Mouse (Mus musculus) neural tube, embryonic 14.5 days (tissue): ENCODE measurements around the gene Gm20518. TPM values are rescaled to one million over a fixed set of nuclear protein-coding genes. Genes with fewer than 3 reads are reported as not detected.

Experiments
- ATAC-seq: fragments of 200-750 bp; cut with Nextera tagmentation; 2 replicates; pipeline ENCODE4 v1.8.0; 2017; ENCODE audit warnings: low read depth, mild to moderate bottlenecking, moderate TSS enrichment, moderate library complexity
- H3K27ac ChIP-seq: fragments of 300-500 bp; sonication (generic); 2 replicates; pipeline ENCODE4 v1.5.1; 2014; ENCODE audit warnings: low read depth, mild to moderate bottlenecking, control low read depth, low read length, moderate library complexity, mixed read lengths
- H3K27me3 ChIP-seq: fragments of 300-500 bp; sonication (generic); 2 replicates; pipeline ENCODE4 v1.6.1; 2014; ENCODE audit warnings: low read length; ENCODE audit not compliant: control insufficient read depth, insufficient read depth
- H3K36me3 ChIP-seq: fragments of 300-500 bp; sonication (generic); 2 replicates; pipeline ENCODE4 v1.6.1; 2014; ENCODE audit warnings: low read length, mixed read lengths; ENCODE audit not compliant: control insufficient read depth, insufficient read depth
- H3K4me1 ChIP-seq: fragments of 300-500 bp; sonication (generic); 2 replicates; pipeline ENCODE4 v1.6.1; 2014; ENCODE audit warnings: low read length; ENCODE audit not compliant: control insufficient read depth, insufficient read depth
- H3K4me2 ChIP-seq: fragments of 300-500 bp; sonication (generic); 2 replicates; pipeline ENCODE4 v1.6.1; 2014; ENCODE audit warnings: mild to moderate bottlenecking, low read depth, low read length, control low read depth
- H3K4me3 ChIP-seq: fragments of 300-500 bp; sonication (generic); 2 replicates; pipeline ENCODE4 v1.5.1; 2014; ENCODE audit warnings: low read depth, low read length, control low read depth, mixed read lengths
- H3K9ac ChIP-seq: fragments of 300-500 bp; sonication (generic); replicated peaks from 2 replicates; pipeline ENCODE4 v1.6.1; 2014; ENCODE audit warnings: low read depth, mild to moderate bottlenecking, control low read depth, low read length, mixed read lengths
- H3K9me3 ChIP-seq: fragments of 300-500 bp; sonication (generic); 2 replicates; pipeline ENCODE4 v1.6.1; 2016; ENCODE audit warnings: low read length; ENCODE audit not compliant: control insufficient read depth
- WGBS: fragments of 180-500 bp; shearing (Covaris S2); extraction: QIAGEN DNeasy Blood & Tissue Kit; methylation state at CpG from one replicate; pipeline ENCODE4 v1.1.7; 2014; 5-methylcytosine and 5-hydroxymethylcytosine counted together
- polyA plus RNA-seq: library from polyadenylated mRNA; unstranded; fragments of >200 nt; fragmentation: Nextera tagmentation; extraction: Ambion mirVana; gene quantifications from 2 replicates; pipeline ENCODE4 v1.2.1, GENCODE M21; 2014

Gene Gm20518
- polyA plus RNA-seq, 1 experiment from 2014 or later = 0.36 TPM

DNA sequence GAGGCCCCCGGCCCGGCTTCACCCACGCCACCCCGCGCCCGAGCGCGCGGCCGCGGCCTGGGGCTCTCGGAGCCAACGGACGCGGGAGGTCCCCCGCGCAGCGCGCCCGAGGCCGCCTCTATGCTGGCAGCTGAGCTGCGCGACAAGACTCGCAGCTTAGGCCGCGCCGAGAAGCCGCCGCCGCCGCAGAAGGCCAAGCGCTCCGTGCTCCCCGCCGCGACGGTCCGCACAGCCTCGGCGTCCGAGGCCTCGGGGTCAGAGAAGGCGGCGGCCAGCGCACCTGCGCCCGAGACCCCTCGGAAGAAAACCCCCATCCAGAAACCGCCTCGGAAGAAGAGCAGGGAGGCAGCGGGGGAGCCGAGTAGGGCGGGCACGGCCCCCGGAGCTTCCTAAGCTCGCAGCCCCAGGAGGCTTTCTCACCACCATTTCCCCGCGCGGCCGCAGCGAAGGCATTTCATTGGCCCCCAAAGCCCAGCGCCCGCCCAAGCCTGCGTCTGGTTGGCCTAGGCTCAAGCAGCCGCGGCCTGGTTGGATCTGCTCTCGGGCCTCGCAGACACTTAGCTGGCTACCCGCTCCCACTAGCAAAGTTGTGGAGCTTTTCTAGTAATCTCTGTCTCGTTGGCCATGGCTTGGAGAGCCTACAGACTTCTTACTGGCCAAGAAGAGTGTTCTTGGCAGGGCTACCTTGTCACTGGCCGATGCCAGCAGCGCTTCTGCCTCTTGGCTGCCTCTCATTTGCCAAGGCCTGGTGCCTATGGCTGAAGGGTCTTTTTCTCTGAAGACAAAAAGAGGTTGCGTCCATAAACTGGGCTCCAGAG is 84.1 kb downstream of the Gm20518 start:
- peak; percentile 88 for ATAC-seq
- peak overlapping the region; percentile 92 for H3K4me2 ChIP-seq
- 2% methylated on average over 73 of the region's 73 CpGs for WGBS
- peaks cover 38% of the 10 kb centered on the region for H3K27me3 ChIP-seq
- H3K4me3 ChIP-seq = peak overlapping the region; percentile 57
- H3K4me1 ChIP-seq = peaks cover 32% of the 10 kb centered on the region
- no peaks in the 10 kb centered on the region for H3K9me3 ChIP-seq
- peak overlapping the region; percentile 77 for H3K9ac ChIP-seq
- H3K36me3 ChIP-seq = no peaks in the 10 kb centered on the region
- H3K27ac ChIP-seq = peak overlapping the region; percentile 81

GRCm38 (mm10) chr16:17806581-17807191 is 84.8 kb downstream of the Gm20518 start:
- ATAC-seq = peak; percentile 9

GRCm38 (mm10) chr16:17804982-17805381 is 86.5 kb downstream of the Gm20518 start:
- 14% methylated on average over 7 of the region's 7 CpGs for WGBS
- ATAC-seq = no peak
- H3K27me3 ChIP-seq = peaks cover 59% of the 10 kb centered on the region
- no peaks in the 10 kb centered on the region for H3K9me3 ChIP-seq
- no peaks in the 10 kb centered on the region for H3K36me3 ChIP-seq
- peaks cover 34% of the 10 kb centered on the region for H3K4me1 ChIP-seq
- peak overlapping the region; percentile 24 for H3K4me3 ChIP-seq
- peak overlapping the region; percentile 43; the same call in 1 of the 2 replicates for H3K4me2 ChIP-seq
- no peak overlapping the region for H3K9ac ChIP-seq
- no peak overlapping the region for H3K27ac ChIP-seq

More at GRCm38 (mm10) chr16:17806581-17807191, 84.8 kb downstream of the Gm20518 start:
- no peaks in the 10 kb centered on the region for H3K36me3 ChIP-seq
- peak overlapping the region; percentile 57 for H3K4me3 ChIP-seq
- peak overlapping the region; percentile 77 for H3K9ac ChIP-seq
- H3K27me3 ChIP-seq = peaks cover 46% of the 10 kb centered on the region
- H3K27ac ChIP-seq = peak overlapping the region; percentile 81
- peaks cover 34% of the 10 kb centered on the region for H3K4me1 ChIP-seq
- 1% methylated on average over 49 of the region's 50 CpGs for WGBS
- peak overlapping the region; percentile 92 for H3K4me2 ChIP-seq
- no peaks in the 10 kb centered on the region for H3K9me3 ChIP-seq

DNA sequence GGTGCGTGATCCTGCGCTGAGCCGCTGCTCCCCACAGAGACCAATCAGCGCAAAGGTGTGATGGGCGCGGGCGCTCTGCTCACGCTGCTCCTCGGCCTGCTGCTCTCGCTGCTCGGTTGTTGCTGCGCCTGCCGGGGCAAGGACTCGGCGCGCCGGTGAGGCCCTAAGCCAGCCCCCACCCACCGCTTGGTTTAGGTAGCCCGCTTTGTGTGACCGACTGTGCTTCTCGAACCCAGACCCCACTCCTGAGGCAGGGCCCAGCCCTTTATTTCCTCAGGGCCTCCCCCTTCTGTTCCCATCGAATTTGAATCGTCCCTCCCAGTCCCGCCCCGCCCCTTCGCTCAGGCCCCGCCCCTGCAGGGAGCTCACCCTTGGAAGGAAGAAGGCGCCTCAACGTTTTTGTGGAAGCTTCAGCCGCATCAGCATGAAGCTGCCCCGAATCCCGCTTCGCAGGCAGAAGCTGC is 87.0 kb downstream of the Gm20518 start:
- H3K27me3 ChIP-seq = peaks cover 64% of the 10 kb centered on the region
- no peak for ATAC-seq
- H3K4me2 ChIP-seq = peak overlapping the region; percentile 43
- H3K4me1 ChIP-seq = peaks cover 33% of the 10 kb centered on the region
- H3K9me3 ChIP-seq = no peaks in the 10 kb centered on the region
- H3K9ac ChIP-seq = no peak overlapping the region
- under 1% methylated on average over 33 of the region's 33 CpGs for WGBS
- no peaks in the 10 kb centered on the region for H3K36me3 ChIP-seq
- peak overlapping the region; percentile 24 for H3K4me3 ChIP-seq
- H3K27ac ChIP-seq = no peak overlapping the region

- peaks cover 29% of the 10 kb centered on the region for H3K4me1 ChIP-seq
- H3K27ac ChIP-seq = no peak overlapping the region
- ATAC-seq = no peak
- H3K4me2 ChIP-seq = peak overlapping the region; percentile 55
- 9% methylated on average over 33 of the region's 33 CpGs for WGBS
- peaks cover 71% of the 10 kb centered on the region for H3K27me3 ChIP-seq
- H3K4me3 ChIP-seq = peak overlapping the region; percentile 31
- no peaks in the 10 kb centered on the region for H3K36me3 ChIP-seq
- H3K9me3 ChIP-seq = no peaks in the 10 kb centered on the region
- no peak overlapping the region for H3K9ac ChIP-seq
Observed at GRCm38 (mm10) chr16:17803675-17804448, 87.6 kb downstream of the Gm20518 start.

GRCm38 (mm10) chr16:17802839-17803674 is 88.4 kb downstream of the Gm20518 start:
- Histone ChIP-seq H3K4me2 (peak overlapping the region; percentile 55), H3K27ac (no peak overlapping the region), H3K4me1 (peaks cover 35% of the 10 kb centered on the region), H3K36me3 (no peaks in the 10 kb centered on the region), H3K27me3 (peaks cover 77% of the 10 kb centered on the region), H3K9ac (peak overlapping the region; percentile 28), H3K9me3 (no peaks in the 10 kb centered on the region), H3K4me3 (peak overlapping the region; percentile 31)
- ATAC-seq = 0 out of 2 replicates have a peak, but pooled peaks have one; percentile 9
- 2% methylated on average over 83 of the region's 83 CpGs for WGBS

DNA sequence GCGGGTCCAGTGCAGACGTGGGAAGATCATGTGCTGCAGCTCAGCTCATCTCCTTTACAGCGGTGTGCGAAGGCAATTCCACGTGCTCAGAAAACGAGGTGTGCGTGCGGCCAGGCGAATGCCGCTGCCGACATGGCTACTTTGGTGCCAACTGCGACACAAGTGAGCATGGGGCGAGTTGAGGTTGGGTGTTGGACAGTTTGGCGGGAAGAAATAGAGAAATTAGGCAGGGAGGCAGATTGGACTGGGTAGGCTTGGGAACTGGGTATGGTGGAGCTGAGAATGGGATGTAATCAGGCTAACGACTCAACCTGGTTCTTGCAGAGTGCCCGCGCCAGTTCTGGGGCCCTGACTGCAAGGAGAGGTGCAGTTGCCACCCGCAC is 89.0 kb downstream of the Gm20518 start:
- H3K4me3 ChIP-seq = peak overlapping the region; percentile 31
- WGBS = 6% methylated on average over 18 of the region's 18 CpGs
- no peaks in the 10 kb centered on the region for H3K9me3 ChIP-seq
- H3K4me2 ChIP-seq = peak overlapping the region; percentile 55
- H3K36me3 ChIP-seq = no peaks in the 10 kb centered on the region
- H3K4me1 ChIP-seq = peaks cover 34% of the 10 kb centered on the region
- peaks cover 82% of the 10 kb centered on the region for H3K27me3 ChIP-seq
- H3K27ac ChIP-seq = no peak overlapping the region
- no peak for ATAC-seq
- H3K9ac ChIP-seq = peak overlapping the region; percentile 28; the same call in 1 of the 2 replicates

DNA sequence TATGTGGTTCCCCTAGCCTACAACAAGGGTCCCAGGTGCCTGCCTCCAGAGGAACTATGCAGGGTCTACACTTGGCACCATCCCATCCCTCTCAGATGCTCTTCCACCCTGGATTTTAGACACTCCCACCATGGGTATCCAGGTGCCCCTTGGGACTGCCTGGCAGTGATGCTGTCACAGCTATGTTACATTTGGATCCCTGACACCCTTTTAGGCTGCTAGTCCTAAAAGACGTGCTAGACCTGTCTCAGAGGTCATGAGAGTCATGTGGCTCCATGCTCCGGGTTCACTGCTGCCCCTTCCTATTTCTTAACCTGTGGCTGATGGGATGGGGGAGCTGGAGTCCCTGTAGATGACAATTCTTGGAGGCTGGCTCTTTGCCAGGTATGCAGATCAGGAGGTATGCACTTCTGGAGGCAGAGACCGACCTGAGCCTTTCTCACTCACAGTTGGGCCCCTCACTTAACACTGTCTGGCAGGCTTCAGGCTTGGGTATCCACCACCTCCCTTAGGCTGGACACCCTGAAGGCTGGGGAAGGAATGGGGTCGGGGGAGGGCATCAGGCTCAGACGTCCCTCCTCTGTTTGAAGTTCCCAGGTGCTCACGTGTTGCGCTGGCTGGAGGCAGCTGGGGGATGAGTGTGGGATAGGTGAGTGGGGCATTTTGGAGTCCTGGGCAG is 89.6 kb downstream of the Gm20518 start:
- Histone ChIP-seq H3K4me1 (peaks cover 39% of the 10 kb centered on the region), H3K4me3 (peak overlapping the region; percentile 31; the same call in 1 of the 2 replicates)

More for the DNA sequence above, 89.6 kb downstream of the Gm20518 start:
- H3K4me2 ChIP-seq = no peak overlapping the region
- no peak for ATAC-seq
- H3K36me3 ChIP-seq = no peaks in the 10 kb centered on the region
- H3K27me3 ChIP-seq = peaks cover 86% of the 10 kb centered on the region
- H3K9me3 ChIP-seq = no peaks in the 10 kb centered on the region
- 5% methylated on average over 7 of the region's 7 CpGs for WGBS
- no peak overlapping the region for H3K9ac ChIP-seq
- no peak overlapping the region for H3K27ac ChIP-seq
